Mouse (Mus musculus): ENCODE data around the gene Slc1a2. TPM values are rescaled to one million over a fixed set of nuclear protein-coding genes. Genes with fewer than 3 reads are reported as not detected.

Gene Slc1a2
- total and polyA plus RNA-seq, 3 experiments = 0.08 TPM; not detected in 2

- Histone ChIP-seq H3K4me1 (ENCODE audit: control insufficient read depth in 1 of 2, insufficient read depth in 2 of 2, low read length in 2 of 2) (peaks cover 10 to 12% of the 10 kb centered on the region in 2 experiments), H3K79me2 (ENCODE audit: control insufficient read depth, insufficient read depth, low read length, poor library complexity) (no peaks in the 10 kb centered on the region), H3K9ac (ENCODE audit: control insufficient read depth, low read depth, low read length, poor library complexity, severe bottlenecking) (no peak overlapping the region), H3K27ac (ENCODE audit: control insufficient read depth, low read depth, low read length) (no peak overlapping the region), H3K36me3 (ENCODE audit: control insufficient read depth in 1 of 2, insufficient read depth in 2 of 2, low read length in 2 of 2) (peaks cover 0 to 16% of the 10 kb centered on the region in 2 experiments; a peak in 2 of 4 replicates), H3K27me3 (ENCODE audit: control insufficient read depth in 1 of 2, insufficient read depth in 2 of 2, low read length in 2 of 2) (peaks cover 2% of the 10 kb centered on the region in 2 experiments; a peak in 3 of 4 replicates), H3K9me3 (replicated peaks; ENCODE audit: insufficient read depth, low read length) (no peaks in the 10 kb centered on the region), H3K4me3 (ENCODE audit: control insufficient read depth in 1 of 2, insufficient read depth in 1 of 2, low read depth in 2 of 2, low read length in 2 of 2) (no peak overlapping the region)
- no peak for DNase-seq (ENCODE audit: low read depth, low spot score)
- TF ChIP-seq BHLHE40 (IDR thresholded peaks at IDR 0.05; ENCODE audit: borderline replicate concordance, low read depth, low read length) (no peak), ZNF384 (IDR thresholded peaks at IDR 0.05; ENCODE audit: low read depth, low read length) (no peak), CHD1 (IDR thresholded peaks at IDR 0.05; ENCODE audit: low read depth, low read length) (no peak), E2F4 (IDR thresholded peaks at IDR 0.05; ENCODE audit: borderline replicate concordance, low read depth, low read length) (no peak), MAFK (IDR thresholded peaks at IDR 0.05; ENCODE audit: borderline replicate concordance, low read depth, low read length) (no peak), MAX (IDR thresholded peaks at IDR 0.05; ENCODE audit: low read length) (no peak), KAT2A (conservative IDR thresholded peaks at IDR 0.05; ENCODE audit: low read depth, low read length) (no peak), EP300 (IDR thresholded peaks at IDR 0.05; ENCODE audit: low read depth in 1 of 2, low read length in 2 of 2) (no peak)
Measured at GRCm38 (mm10) chr2:102730788-102731187, 72.3 kb downstream of the Slc1a2 start.

- Histone ChIP-seq H3K27ac (ENCODE audit: control insufficient read depth, low read depth, low read length) (no peak overlapping the region), H3K4me1 (ENCODE audit: control insufficient read depth in 1 of 2, insufficient read depth in 2 of 2, low read length in 2 of 2) (peaks cover 10 to 12% of the 10 kb centered on the region in 2 experiments), H3K9me3 (replicated peaks; ENCODE audit: insufficient read depth, low read length) (no peaks in the 10 kb centered on the region), H3K4me3 (ENCODE audit: control insufficient read depth in 1 of 2, insufficient read depth in 1 of 2, low read depth in 2 of 2, low read length in 2 of 2) (no peak overlapping the region), H3K79me2 (ENCODE audit: control insufficient read depth, insufficient read depth, low read length, poor library complexity) (no peaks in the 10 kb centered on the region), H3K9ac (ENCODE audit: control insufficient read depth, low read depth, low read length, poor library complexity, severe bottlenecking) (no peak overlapping the region), H3K27me3 (ENCODE audit: control insufficient read depth in 1 of 2, insufficient read depth in 2 of 2, low read length in 2 of 2) (peaks cover 0 to 2% of the 10 kb centered on the region in 2 experiments; a peak in 1 of 4 replicates), H3K36me3 (ENCODE audit: control insufficient read depth in 1 of 2, insufficient read depth in 2 of 2, low read length in 2 of 2) (peaks cover 0 to 16% of the 10 kb centered on the region in 2 experiments; a peak in 2 of 4 replicates)
- TF ChIP-seq USF2 (IDR thresholded peaks at IDR 0.05; ENCODE audit: borderline replicate concordance in 1 of 2, insufficient read depth in 1 of 2, low read depth in 1 of 2, low read length in 2 of 2) (no peak), EP300 (IDR thresholded peaks at IDR 0.05; ENCODE audit: low read depth in 1 of 2, low read length in 2 of 2) (no peak), MXI1 (IDR thresholded peaks at IDR 0.05; ENCODE audit: low read depth, low read length) (no peak), NRF1 (IDR thresholded peaks at IDR 0.05; ENCODE audit: insufficient read depth, low read depth, low read length, poor library complexity, severe bottlenecking) (no peak), KAT2A (conservative IDR thresholded peaks at IDR 0.05; ENCODE audit: low read depth, low read length) (no peak), GABPA (IDR thresholded peaks at IDR 0.05; ENCODE audit: low read depth, low read length) (no peak), BHLHE40 (IDR thresholded peaks at IDR 0.05; ENCODE audit: borderline replicate concordance, low read depth, low read length) (no peak), TAL1 (IDR thresholded peaks at IDR 0.05; ENCODE audit: low read length) (no peak), CHD2 (IDR thresholded peaks at IDR 0.05; ENCODE audit: low read length) (no peak), ELF1 (IDR thresholded peaks at IDR 0.05; ENCODE audit: low read depth, low read length) (no peak), E2F4 (IDR thresholded peaks at IDR 0.05; ENCODE audit: borderline replicate concordance, low read depth, low read length) (no peak), ETS1 (IDR thresholded peaks at IDR 0.05; ENCODE audit: low read depth, low read length) (no peak), MAFK (IDR thresholded peaks at IDR 0.05; ENCODE audit: borderline replicate concordance, low read depth, low read length) (no peak), SMC3 (IDR thresholded peaks at IDR 0.05; ENCODE audit: low read depth, low read length) (no peak), ZMIZ1 (IDR thresholded peaks at IDR 0.05; ENCODE audit: low read depth, low read length) (no peak), CTCF (IDR thresholded peaks at IDR 0.05 in 2 of 3, conservative IDR thresholded peaks at IDR 0.05 in 1 of 3; ENCODE audit: control insufficient read depth in 1 of 3, insufficient read depth in 1 of 3, low read depth in 2 of 3, low read length in 3 of 3, poor library complexity in 1 of 3, severe bottlenecking in 1 of 3) (no peak), POLR2A (IDR thresholded peaks at IDR 0.05; ENCODE audit: control insufficient read depth in 1 of 2, insufficient read depth in 1 of 2, low read depth in 1 of 2, low read length in 2 of 2, poor library complexity in 1 of 2) (no peak), USF1 (IDR thresholded peaks at IDR 0.05; ENCODE audit: low read depth, low read length) (no peak), ZNF384 (IDR thresholded peaks at IDR 0.05; ENCODE audit: low read depth, low read length) (no peak), JUND (IDR thresholded peaks at IDR 0.05; ENCODE audit: low read depth, low read length) (no peak)
- DNase-seq (ENCODE audit: low read depth, low spot score) = no peak
Measured at GRCm38 (mm10) chr2:102733128-102733527, 74.7 kb downstream of the Slc1a2 start.

All from MEL (cell line).